Mouse (Mus musculus) kidney, embryonic 14.5 days (tissue): Measurements from ENCODE around the gene Adamts3. TPM values are rescaled to one million over a fixed set of nuclear protein-coding genes. Genes with fewer than 3 reads are reported as not detected.

ENCODE experiments used
- ATAC-seq: fragments of 200-750 bp; cut with Nextera tagmentation; 2 replicates; pipeline ENCODE4 v1.8.0; 2017; ENCODE audit warnings: moderate number of reproducible peaks, mild to moderate bottlenecking, moderate TSS enrichment, moderate library complexity; ENCODE audit not compliant: low FRiP score, low TSS enrichment
- H3K27ac ChIP-seq: fragments of 300-500 bp; sonication (generic); 2 replicates; pipeline ENCODE4 v1.5.1; 2014; ENCODE audit warnings: low read depth, mild to moderate bottlenecking, low read length, moderate library complexity, mixed read lengths
- H3K27me3 ChIP-seq: fragments of 300-500 bp; sonication (generic); 2 replicates; pipeline ENCODE4 v1.6.1; 2014; ENCODE audit warnings: mild to moderate bottlenecking, low read length; ENCODE audit not compliant: control insufficient read depth, insufficient read depth
- H3K36me3 ChIP-seq: fragments of 300-500 bp; sonication (generic); 2 replicates; pipeline ENCODE4 v1.6.1; 2014; ENCODE audit warnings: low read length, mixed read lengths; ENCODE audit not compliant: control insufficient read depth, insufficient read depth
- H3K4me1 ChIP-seq: fragments of 300-500 bp; sonication (generic); 2 replicates; pipeline ENCODE4 v1.6.1; 2014; ENCODE audit warnings: low read length, mixed read lengths; ENCODE audit not compliant: control insufficient read depth, insufficient read depth
- H3K4me2 ChIP-seq: fragments of 300-500 bp; sonication (generic); replicated peaks from 2 replicates; pipeline ENCODE4 v1.6.1; 2014; ENCODE audit warnings: low read depth, mild to moderate bottlenecking, low read length
- H3K4me3 ChIP-seq: fragments of 300-500 bp; sonication (generic); 2 replicates; pipeline ENCODE4 v1.5.1; 2014; ENCODE audit warnings: mild to moderate bottlenecking, low read length
- H3K9ac ChIP-seq: fragments of 300-500 bp; sonication (generic); 2 replicates; pipeline ENCODE4 v1.6.1; 2014; ENCODE audit warnings: low read depth, mild to moderate bottlenecking, low read length, moderate library complexity
- H3K9me3 ChIP-seq: fragments of 300-500 bp; sonication (generic); 2 replicates; pipeline ENCODE4 v1.6.1; 2016; ENCODE audit warnings: low read length; ENCODE audit not compliant: control insufficient read depth
- WGBS: fragments of 180-500 bp; shearing (Covaris S2); extraction: QIAGEN DNeasy Blood & Tissue Kit; methylation state at CpG from one replicate; pipeline ENCODE4 v1.1.7; 2014; 5-methylcytosine and 5-hydroxymethylcytosine counted together
- polyA plus RNA-seq: library from polyadenylated mRNA; unstranded; fragments of >200 nt; fragmentation: Nextera tagmentation; extraction: Ambion mirVana; gene quantifications from 2 replicates; pipeline ENCODE4 v1.2.1, GENCODE M21; 2014

The Adamts3 gene
- polyA plus RNA-seq, 1 experiment from 2014 or later, result 3.4 TPM

DNA sequence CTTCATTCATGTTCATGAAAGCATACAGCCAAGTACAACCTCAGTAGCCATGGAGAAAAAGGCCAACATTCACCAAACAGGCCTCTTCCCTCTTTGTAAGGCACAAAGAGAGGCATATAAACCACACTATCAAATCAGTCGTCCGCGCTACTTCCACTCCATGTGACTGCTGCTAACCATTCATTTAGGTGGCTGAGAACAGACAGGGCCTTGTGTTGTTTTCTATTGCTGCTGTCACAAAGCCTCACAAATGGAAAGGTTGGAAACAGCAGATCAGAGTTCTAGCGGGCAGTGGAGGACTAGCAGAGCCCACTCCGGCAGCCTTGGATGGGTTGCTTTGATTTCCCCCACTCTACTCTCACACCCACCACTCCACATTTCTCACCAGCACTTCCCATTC lies 98.5 kb downstream of the Adamts3 start:
- Histone ChIP-seq H3K27me3 (no peaks in the 10 kb centered on the region), H3K9me3 (no peaks in the 10 kb centered on the region), H3K4me2 (no peak overlapping the region), H3K4me3 (no peak overlapping the region), H3K9ac (no peak overlapping the region), H3K4me1 (no peaks in the 10 kb centered on the region), H3K27ac (no peak overlapping the region), H3K36me3 (no peaks in the 10 kb centered on the region)
- ATAC-seq, result no peak
- WGBS, result 86% methylated on average over 5 of the region's 5 CpGs

DNA sequence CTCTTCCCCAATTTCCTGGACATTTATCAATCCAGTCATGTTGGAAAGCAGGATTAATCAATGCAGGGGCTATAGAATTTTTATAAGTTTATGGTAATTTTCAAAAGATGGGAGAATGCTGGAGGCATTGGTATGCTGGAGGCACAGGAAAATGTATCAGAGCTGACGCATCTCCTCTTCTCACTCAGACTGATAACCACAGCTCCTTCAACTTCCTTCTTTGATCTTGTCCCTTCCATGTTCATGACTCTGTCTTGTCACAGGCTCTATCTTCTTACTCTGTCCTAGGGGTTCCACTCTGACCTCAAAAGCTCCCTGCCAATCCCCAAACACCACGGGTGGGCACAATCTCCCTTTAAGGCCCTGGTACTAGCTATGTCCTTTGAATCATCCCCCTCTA lies 103.3 kb downstream of the Adamts3 start:
- 85% methylated on average over 2 of the region's 2 CpGs for WGBS
- no peak overlapping the region for H3K4me2 ChIP-seq

DNA sequence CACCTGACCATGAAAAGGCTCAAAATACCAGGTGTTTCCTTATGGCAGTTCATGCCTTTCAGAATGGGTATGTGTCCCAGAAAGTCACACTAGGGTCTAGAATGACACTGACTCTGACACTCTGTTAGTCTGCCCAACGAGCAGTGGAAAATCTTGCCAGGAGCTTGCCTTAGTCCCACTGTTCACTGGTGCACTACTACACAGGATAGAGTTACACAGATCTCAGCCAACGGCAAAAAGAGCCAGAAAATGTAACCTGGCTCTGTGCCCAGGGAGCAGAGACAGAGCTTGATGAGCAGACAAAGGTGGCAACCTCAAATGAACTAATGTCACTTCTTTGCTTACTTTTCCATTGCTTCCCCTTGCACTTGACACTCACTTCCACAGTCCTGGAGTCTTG lies 104.5 kb downstream of the Adamts3 start:
- Histone ChIP-seq H3K36me3 (no peaks in the 10 kb centered on the region), H3K27ac (no peak overlapping the region), H3K4me3 (no peak overlapping the region), H3K9ac (no peak overlapping the region), H3K4me2 (no peak overlapping the region), H3K27me3 (no peaks in the 10 kb centered on the region), H3K4me1 (no peaks in the 10 kb centered on the region), H3K9me3 (no peaks in the 10 kb centered on the region)
- peak; percentile 80; the same call in 1 of the 2 replicates for ATAC-seq
- WGBS, result 13% methylated on average over 2 of the region's 2 CpGs

More for the DNA sequence above, 103.3 kb downstream of the Adamts3 start:
- no peak for ATAC-seq
- Histone ChIP-seq H3K9ac (no peak overlapping the region), H3K27ac (no peak overlapping the region), H3K36me3 (no peaks in the 10 kb centered on the region), H3K4me3 (no peak overlapping the region), H3K4me1 (no peaks in the 10 kb centered on the region), H3K9me3 (no peaks in the 10 kb centered on the region), H3K27me3 (no peaks in the 10 kb centered on the region)

DNA sequence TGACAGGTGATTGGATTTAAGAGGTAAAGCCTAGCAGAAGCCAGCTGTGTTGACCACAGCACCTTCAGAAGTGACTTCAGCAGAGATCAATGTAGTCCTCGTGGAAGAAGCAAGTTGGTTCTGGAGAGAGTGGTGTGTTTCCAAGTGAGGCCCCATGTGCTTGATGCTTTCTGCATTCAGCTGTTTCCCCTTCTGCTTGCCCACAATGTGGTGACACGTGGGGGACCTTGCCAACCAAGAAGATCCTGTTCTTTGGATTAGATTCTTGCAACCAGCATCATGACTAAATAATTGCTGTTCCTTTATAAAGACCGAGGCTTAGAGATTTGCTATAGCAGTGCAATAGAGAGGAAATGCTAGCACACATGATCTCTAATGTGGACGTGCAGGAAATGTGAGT lies 105.7 kb downstream of the Adamts3 start:
- no peak overlapping the region for H3K27ac ChIP-seq
- no peaks in the 10 kb centered on the region for H3K4me1 ChIP-seq
- H3K9me3 ChIP-seq, result no peaks in the 10 kb centered on the region
- no peak for ATAC-seq
- no peaks in the 10 kb centered on the region for H3K27me3 ChIP-seq
- no peak overlapping the region for H3K9ac ChIP-seq
- H3K4me2 ChIP-seq, result no peak overlapping the region
- H3K4me3 ChIP-seq, result no peak overlapping the region
- H3K36me3 ChIP-seq, result no peaks in the 10 kb centered on the region
- 61% methylated on average over 4 of the region's 4 CpGs for WGBS

DNA sequence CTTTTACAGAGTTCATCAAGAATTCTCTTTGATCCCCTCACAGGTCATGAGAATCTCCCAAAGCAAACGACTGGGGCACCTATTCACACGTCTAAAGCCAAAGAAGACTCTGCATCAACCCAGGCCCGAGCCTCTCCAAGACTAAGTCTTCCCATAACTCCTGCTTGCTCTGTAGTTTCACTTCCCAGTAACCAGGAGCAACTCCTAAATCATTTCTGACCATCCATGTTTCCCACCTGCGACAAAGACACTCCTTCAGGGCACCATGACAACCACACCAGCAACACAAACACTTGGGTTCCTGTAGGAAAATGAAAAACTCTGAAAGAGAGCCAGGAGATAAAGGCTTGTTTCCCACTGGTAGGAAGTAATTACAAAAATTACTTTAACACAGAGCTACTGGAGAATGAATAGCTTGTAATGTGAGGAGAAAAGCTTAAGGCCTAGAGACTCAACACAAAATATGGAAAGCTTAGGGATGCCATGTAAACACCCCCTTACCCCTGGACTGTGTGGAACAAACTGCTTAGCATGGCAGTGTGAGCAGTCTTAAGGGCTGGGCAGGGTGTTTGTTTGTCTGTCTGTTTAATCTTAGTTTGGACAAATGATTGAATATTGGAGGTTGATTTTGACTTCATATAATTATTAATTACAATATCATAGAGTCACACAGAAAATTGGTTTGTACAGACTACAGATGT lies 112.3 kb downstream of the Adamts3 start:
- no peak overlapping the region for H3K9ac ChIP-seq
- no peaks in the 10 kb centered on the region for H3K27me3 ChIP-seq
- H3K9me3 ChIP-seq, result no peaks in the 10 kb centered on the region
- no peak for ATAC-seq
- H3K36me3 ChIP-seq, result no peaks in the 10 kb centered on the region
- H3K4me3 ChIP-seq, result no peak overlapping the region
- H3K4me1 ChIP-seq, result no peaks in the 10 kb centered on the region
- 57% methylated on average over 4 of the region's 4 CpGs for WGBS
- H3K4me2 ChIP-seq, result no peak overlapping the region
- H3K27ac ChIP-seq, result no peak overlapping the region

DNA sequence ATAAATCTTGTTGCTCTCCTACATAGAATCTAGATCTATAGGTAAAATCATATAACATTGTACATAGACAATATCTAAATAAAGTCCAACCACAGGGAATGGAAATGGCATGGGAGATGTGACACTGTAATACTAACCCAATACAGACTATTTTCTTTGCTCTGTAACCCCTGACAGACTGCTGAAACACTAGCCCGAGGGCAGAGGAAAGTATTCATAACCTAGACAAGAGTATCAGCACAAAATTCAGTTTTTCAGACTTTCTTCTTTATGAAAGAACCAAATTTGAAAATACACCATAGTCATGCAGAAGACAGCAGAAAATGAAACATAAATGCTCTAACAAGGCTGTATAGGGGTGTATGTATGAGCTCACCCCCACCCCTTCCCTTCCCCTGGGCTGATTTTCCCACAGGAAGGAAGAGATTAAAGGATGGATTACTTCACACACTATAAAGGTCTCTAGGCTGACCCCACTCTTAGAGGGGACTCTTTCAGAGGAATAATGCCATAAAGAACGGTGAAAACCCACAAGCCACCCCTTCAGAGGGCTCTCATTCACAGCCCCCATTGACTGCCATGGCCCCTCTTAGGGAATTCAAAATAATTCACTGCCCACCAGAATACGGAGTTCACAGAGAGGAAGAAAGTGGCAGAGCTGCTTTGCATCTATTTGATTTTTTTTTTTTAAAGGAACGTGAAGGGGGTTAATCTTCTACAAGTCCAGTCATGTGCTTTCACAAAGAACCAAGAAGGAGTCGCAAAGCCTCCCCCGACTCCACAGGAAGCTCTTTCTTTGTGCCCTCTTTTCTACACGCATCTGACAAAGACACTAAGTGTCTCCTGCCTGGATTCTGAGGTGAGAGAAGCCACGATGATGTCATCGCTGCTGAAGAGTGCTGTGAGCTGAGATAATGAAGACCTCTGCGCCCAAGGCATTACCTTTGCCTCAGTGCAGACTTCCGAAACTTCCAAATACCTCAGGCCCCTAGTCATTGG lies 119.6 kb downstream of the Adamts3 start:
- WGBS, result 18% methylated on average over 11 of the region's 11 CpGs
- no peak overlapping the region for H3K4me2 ChIP-seq
- H3K9ac ChIP-seq, result no peak overlapping the region
- H3K27me3 ChIP-seq, result no peaks in the 10 kb centered on the region
- H3K4me3 ChIP-seq, result no peak overlapping the region
- no peaks in the 10 kb centered on the region for H3K4me1 ChIP-seq
- no peak for ATAC-seq
- no peaks in the 10 kb centered on the region for H3K36me3 ChIP-seq
- H3K27ac ChIP-seq, result no peak overlapping the region
- no peaks in the 10 kb centered on the region for H3K9me3 ChIP-seq

DNA sequence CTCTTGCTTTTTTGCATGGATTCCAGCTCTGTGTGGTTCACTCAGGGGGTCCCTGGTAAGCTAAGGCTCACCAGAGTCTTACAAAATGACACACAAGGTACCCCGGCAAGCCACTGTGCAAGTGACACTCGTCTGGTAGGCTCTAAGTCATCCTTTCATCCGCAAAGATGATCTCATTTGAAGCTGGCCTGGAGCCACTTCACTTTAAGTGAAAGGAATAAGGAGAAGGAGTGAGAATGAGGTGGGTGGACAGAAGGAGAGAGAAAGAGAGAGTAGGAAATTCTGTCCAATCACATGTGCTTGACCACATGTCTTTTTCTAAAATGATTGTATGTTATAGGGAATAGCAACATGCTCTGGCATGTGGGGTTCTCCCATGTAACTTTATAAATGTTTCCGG lies 122.8 kb downstream of the Adamts3 start:
- H3K9me3 ChIP-seq, result no peaks in the 10 kb centered on the region
- no peak overlapping the region for H3K4me3 ChIP-seq
- H3K4me2 ChIP-seq, result no peak overlapping the region
- H3K27me3 ChIP-seq, result no peaks in the 10 kb centered on the region
- ATAC-seq, result no peak
- WGBS, result 88% methylated on average over 4 of the region's 4 CpGs
- H3K9ac ChIP-seq, result no peak overlapping the region
- H3K4me1 ChIP-seq, result no peaks in the 10 kb centered on the region
- H3K36me3 ChIP-seq, result no peaks in the 10 kb centered on the region
- no peak overlapping the region for H3K27ac ChIP-seq

DNA sequence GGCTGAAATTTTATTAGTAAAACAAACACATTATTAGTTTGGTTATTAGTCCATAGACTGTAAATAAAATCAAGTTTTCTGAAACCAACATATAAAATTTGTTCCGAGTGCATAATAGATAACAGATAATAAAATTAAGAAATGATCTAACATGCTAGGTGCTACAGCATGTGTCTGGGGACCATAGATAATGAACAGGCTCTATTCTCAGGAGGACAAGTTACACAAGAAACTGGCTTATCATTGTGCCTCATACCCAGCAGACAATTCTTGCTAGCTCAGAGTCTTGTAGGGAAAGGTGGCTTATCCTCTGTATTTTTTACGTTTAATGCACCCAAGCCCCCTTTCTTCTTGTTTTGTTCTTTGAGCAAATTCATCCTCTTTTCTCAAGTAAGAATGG lies 131.3 kb downstream of the Adamts3 start:
- no peak overlapping the region for H3K4me3 ChIP-seq
- no peaks in the 10 kb centered on the region for H3K4me1 ChIP-seq
- H3K4me2 ChIP-seq, result no peak overlapping the region
- 89% methylated on average over 2 of the region's 2 CpGs for WGBS
- no peak overlapping the region for H3K9ac ChIP-seq
- H3K9me3 ChIP-seq, result no peaks in the 10 kb centered on the region; the same call in 1 of the 2 replicates
- no peak overlapping the region for H3K27ac ChIP-seq
- H3K36me3 ChIP-seq, result no peaks in the 10 kb centered on the region
- no peaks in the 10 kb centered on the region for H3K27me3 ChIP-seq
- no peak for ATAC-seq
